Mouse (Mus musculus) C2C12 (cell line): Measurements from ENCODE around the gene Exo1.

Experiments
- CTCF ChIP-seq: IDR thresholded peaks from one replicate; pipeline ENCODE4 v1.5.1; 2011; ENCODE audit not compliant: control insufficient read depth, insufficient read depth, insufficient read length
- FOSL1 ChIP-seq: IDR thresholded peaks from one replicate; pipeline ENCODE4 v1.8.0; 2011; ENCODE audit warnings: mild to moderate bottlenecking, low read length; ENCODE audit not compliant: poor library complexity, insufficient read depth, severe bottlenecking
- MAX ChIP-seq: IDR thresholded peaks from one replicate; pipeline ENCODE4 v1.6.1; 2011; ENCODE audit warnings: mild to moderate bottlenecking, control low read depth
- MYOD1 ChIP-seq: IDR thresholded peaks from one replicate; pipeline ENCODE4 v1.6.1; 2011; ENCODE audit warnings: low read depth; ENCODE audit not compliant: control insufficient read depth, insufficient read length
- USF1 ChIP-seq: IDR thresholded peaks from one replicate; pipeline ENCODE4 v1.6.1; 2011; ENCODE audit warnings: low read depth, mild to moderate bottlenecking, control low read depth, moderate library complexity

GRCm38 (mm10) chr1:175893726-175894125, 13.3 kb downstream of the Exo1 start:
- no peak for TF ChIP-seq CTCF
- TF ChIP-seq USF1 = no peak
- TF ChIP-seq MAX = no peak
- TF ChIP-seq MYOD1 = no peak
- TF ChIP-seq FOSL1 = no peak
